Mouse (Mus musculus) liver, embryonic 14.5 days (tissue): ENCODE data around the gene Ccdc186.

Experiments
- CTCF ChIP-seq: IDR thresholded peaks from 2 replicates; pipeline ENCODE4 v1.5.1; 2016; ENCODE audit warnings: antibody characterized with exemption, low read depth, control low read depth
- EP300 ChIP-seq: IDR thresholded peaks from 2 replicates; pipeline ENCODE4 v1.6.1; 2016; ENCODE audit warnings: antibody characterized with exemption, low read depth

DNA sequence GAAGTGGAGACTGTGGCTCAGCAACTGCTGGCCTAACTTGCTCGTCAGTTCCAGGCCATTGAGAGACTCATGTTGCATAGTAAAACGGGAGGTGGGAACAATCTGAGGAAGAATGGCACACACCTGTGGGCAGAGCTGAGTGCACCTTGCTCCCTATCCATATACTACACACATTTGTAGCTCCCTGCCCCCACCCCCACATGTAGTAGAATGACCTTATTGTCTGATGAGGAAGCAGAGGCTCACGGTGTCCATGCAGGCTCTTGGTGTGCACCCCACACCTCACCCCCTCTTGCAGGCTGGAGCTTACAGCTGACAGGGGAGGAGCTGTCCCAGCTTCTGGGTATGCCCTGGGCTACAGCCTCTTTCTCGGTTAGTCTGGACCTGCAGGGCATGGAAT, 45.7 kb upstream of the Ccdc186 start:
- TF ChIP-seq CTCF (no peak), EP300 (no peak)
